Mouse (Mus musculus): Measurements from ENCODE around the gene Ccdc33.

- peak; percentile 85 for TF ChIP-seq CTCF (IDR thresholded peaks at IDR 0.05; ENCODE audit: borderline replicate concordance, insufficient read depth, low read depth, low read length)
- peak; percentile 13; the same call in 1 of the 2 replicates for TF ChIP-seq POLR2A (IDR thresholded peaks at IDR 0.05; ENCODE audit: borderline replicate concordance, insufficient read depth, low read length)
These were observed 120.5 kb downstream of the Ccdc33 start for GRCm38 (mm10) chr9:57998032-57998659.

Data from cerebellum, adult 2 months (tissue).